ENCODE assay signal across 10 mouse cellular contexts in the genomic region with DNA sequence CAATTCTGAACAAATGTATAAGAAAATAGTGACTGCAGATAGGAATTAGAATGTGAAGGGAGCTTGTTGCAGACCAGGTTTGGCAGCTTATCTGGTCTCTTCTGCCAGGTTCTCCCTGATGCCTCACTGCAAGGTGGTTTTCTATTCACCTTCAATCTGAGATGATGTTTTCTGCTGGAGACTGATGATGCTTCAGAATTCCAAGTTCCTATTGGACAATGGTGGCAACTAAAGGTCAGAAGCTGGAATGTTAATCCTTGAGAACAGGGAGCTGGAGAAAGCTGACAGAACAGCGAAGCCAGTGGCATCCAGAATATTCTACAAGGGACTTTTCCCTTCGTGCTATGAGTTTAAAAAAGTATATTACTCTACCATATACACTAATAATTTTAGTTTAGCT. TPM values are rescaled to one million over a fixed set of nuclear protein-coding genes. Genes with fewer than 3 reads are reported as not detected.
DNase-seq lines count a peak whose midpoint lies in the region; ATAC-seq lines count a peak whose summit lies in the region.
"Had no signal": no experiment of that assay in that cellular context is flagged by ENCODE, and none has a peak within 500 bp of the region (broad histone marks: within the 10 kb centered on the region; RNA-seq: fewer than 3 reads in every experiment).

No protein-coding gene starts in this region.

- no peak overlapping the region for H3K4me2 ChIP-seq in hindbrain, embryonic 16.5 days (ENCODE audit: low read length)
- H3K4me2 ChIP-seq in hindbrain, embryonic 13.5 days = no peak overlapping the region
- H3K4me2 ChIP-seq: lung, embryonic 15.5 days had no signal

- H3K27me3 ChIP-seq in hindbrain, embryonic 16.5 days (replicated peaks; ENCODE audit: control insufficient read depth, insufficient read depth, low read length) = peaks cover 4% of the 10 kb centered on the region; the same call in 1 of the 2 replicates
- H3K27me3 ChIP-seq in hindbrain, embryonic 13.5 days = peaks cover 10% of the 10 kb centered on the region

- ATAC-seq in hindbrain, embryonic 16.5 days = peak; percentile 65; the same call in 1 of the 2 replicates
- ATAC-seq in hindbrain, embryonic 13.5 days (ENCODE audit: low FRiP score) = no peak

- H3K36me3 ChIP-seq in hindbrain, embryonic 16.5 days (ENCODE audit: control insufficient read depth, insufficient read depth, low read length) = no peaks in the 10 kb centered on the region
- no peaks in the 10 kb centered on the region for H3K36me3 ChIP-seq in hindbrain, embryonic 13.5 days
- H3K36me3 ChIP-seq: lung, embryonic 15.5 days had no signal

- 31% methylated on average over 2 of the region's 2 CpGs for WGBS in hindbrain, embryonic 16.5 days
- 35% methylated on average over 2 of the region's 2 CpGs for WGBS in hindbrain, embryonic 13.5 days

- no peak overlapping the region for H3K27ac ChIP-seq in hindbrain, embryonic 16.5 days (ENCODE audit: low read depth, low read length)
- no peak overlapping the region for H3K27ac ChIP-seq in hindbrain, embryonic 13.5 days
- H3K27ac ChIP-seq: lung, embryonic 15.5 days had no signal

- no peaks in the 10 kb centered on the region for H3K9me3 ChIP-seq in hindbrain, embryonic 16.5 days (ENCODE audit: control insufficient read depth, low read length)
- H3K9me3 ChIP-seq in hindbrain, embryonic 13.5 days = no peaks in the 10 kb centered on the region
- H3K9me3 ChIP-seq: lung, embryonic 15.5 days had no signal

- DNase-seq in 416B (ENCODE audit: low read depth) (peak; percentile 10), adipocyte (ENCODE audit: low spot score) (peak; percentile 84), liver (no peak)
- peak; percentile 67 to 71 for DNase-seq in kidney, postnatal 36 days
- no peak for DNase-seq in thymus, adult 18-20 months
- DNase-seq in spleen, postnatal 10 days (ENCODE audit: low spot score in 2 of 2) = no peak

- no peak overlapping the region for H3K9ac ChIP-seq in hindbrain, embryonic 16.5 days (ENCODE audit: low read depth, low read length)
- H3K9ac ChIP-seq in hindbrain, embryonic 13.5 days = no peak overlapping the region
- H3K9ac ChIP-seq: lung, embryonic 15.5 days had no signal

- no peak overlapping the region for H3K4me3 ChIP-seq in hindbrain, embryonic 16.5 days (ENCODE audit: low read length)
- H3K4me3 ChIP-seq in hindbrain, embryonic 13.5 days = no peak overlapping the region
- H3K4me3 ChIP-seq: lung, embryonic 15.5 days had no signal

- H3K4me1 ChIP-seq in hindbrain, embryonic 16.5 days (ENCODE audit: control insufficient read depth, insufficient read depth, low read depth, low read length) = no peaks in the 10 kb centered on the region
- no peaks in the 10 kb centered on the region for H3K4me1 ChIP-seq in hindbrain, embryonic 13.5 days (replicated peaks)
- H3K4me1 ChIP-seq: lung, embryonic 15.5 days had no signal

RNA-seq across cellular contexts. Expression of gene Ubd, which starts 3.0 kb away (rescaled TPM):
- not detected in 2 replicates for polyA plus RNA-seq in hindbrain, embryonic 16.5 days (2015; fragmentation: Nextera tagmentation; extraction: Ambion mirVana)
- polyA plus RNA-seq in hindbrain, embryonic 13.5 days (2015; fragmentation: Nextera tagmentation; extraction: Ambion mirVana) = not detected in 2 replicates
- polyA plus RNA-seq: heart, embryonic 14.5 days had no signal

RNA-seq across cellular contexts. Expression of gene Olfr94, which starts 10.1 kb away (rescaled TPM):
- 0.20 TPM in 1 of 2 replicates, not detected in the other for polyA plus RNA-seq in hindbrain, embryonic 16.5 days (2015; fragmentation: Nextera tagmentation; extraction: Ambion mirVana)
- polyA plus RNA-seq in hindbrain, embryonic 13.5 days (2015; fragmentation: Nextera tagmentation; extraction: Ambion mirVana) = not detected in 2 replicates
- polyA plus RNA-seq: heart, embryonic 14.5 days; lung, embryonic 15.5 days had no signal

RNA-seq across cellular contexts. Expression of gene Olfr95, which starts 22.2 kb away (rescaled TPM):
- not detected in 2 replicates for polyA plus RNA-seq in hindbrain, embryonic 16.5 days (2015; fragmentation: Nextera tagmentation; extraction: Ambion mirVana)
- polyA plus RNA-seq in hindbrain, embryonic 13.5 days (2015; fragmentation: Nextera tagmentation; extraction: Ambion mirVana) = not detected in 2 replicates
- polyA plus RNA-seq: heart, embryonic 14.5 days; lung, embryonic 15.5 days had no signal

RNA-seq across cellular contexts. Expression of gene Olfr96, which starts 29.2 kb away (rescaled TPM):
- polyA plus RNA-seq in hindbrain, embryonic 16.5 days (2015; fragmentation: Nextera tagmentation; extraction: Ambion mirVana) = not detected in 2 replicates
- not detected in 2 replicates for polyA plus RNA-seq in hindbrain, embryonic 13.5 days (2015; fragmentation: Nextera tagmentation; extraction: Ambion mirVana)
- polyA plus RNA-seq: heart, embryonic 14.5 days; lung, embryonic 15.5 days had no signal

RNA-seq across cellular contexts. Expression of gene Olfr93, which starts 29.4 kb away (rescaled TPM):
- not detected in 2 replicates for polyA plus RNA-seq in hindbrain, embryonic 16.5 days (2015; fragmentation: Nextera tagmentation; extraction: Ambion mirVana)
- polyA plus RNA-seq in hindbrain, embryonic 13.5 days (2015; fragmentation: Nextera tagmentation; extraction: Ambion mirVana) = not detected in 2 replicates
- polyA plus RNA-seq: heart, embryonic 14.5 days; lung, embryonic 15.5 days had no signal

Comparison
In these comparisons a context has a peak if more than half of its experiments do, and no peak if none do; other contexts are left out.
1. DNase-seq: peak in 416B (single experiment), adipocyte (single experiment) and kidney, postnatal 36 days (2 of 2); none in thymus, adult 18-20 months (0 of 2), liver (single experiment) and spleen, postnatal 10 days (0 of 2).